Mouse (Mus musculus) spleen, postnatal 36 days (tissue): ENCODE results near the gene Ctnna2.

Source experiments
- DNase-seq, 2 experiments: peaks; one replicate each; pipeline ENCODE4 v3.0.0; 2022; ENCODE audit warnings: low spot score in 2 of 2, mixed read lengths in 1 of 2

Gene Ctnna2

DNA sequence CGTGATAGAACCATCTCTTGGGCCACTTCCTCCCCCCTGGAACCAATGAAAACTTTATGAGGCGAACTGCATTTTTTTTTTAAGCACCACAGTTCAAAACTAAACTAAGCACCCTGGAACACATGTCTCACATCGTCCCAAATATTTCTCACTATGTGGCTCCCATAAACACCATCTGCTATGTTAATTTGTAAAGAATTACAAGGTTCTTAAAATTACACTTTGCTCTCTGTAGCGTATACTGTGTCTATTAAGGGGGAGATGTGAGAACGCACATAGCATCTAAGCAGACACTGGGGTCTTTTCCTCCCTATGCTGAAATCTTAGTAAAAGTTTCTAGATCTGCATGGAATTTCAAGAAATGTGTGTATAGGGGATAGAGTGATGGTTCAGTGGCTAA, 822.5 kb downstream of the Ctnna2 start:
- no peak for DNase-seq

DNA sequence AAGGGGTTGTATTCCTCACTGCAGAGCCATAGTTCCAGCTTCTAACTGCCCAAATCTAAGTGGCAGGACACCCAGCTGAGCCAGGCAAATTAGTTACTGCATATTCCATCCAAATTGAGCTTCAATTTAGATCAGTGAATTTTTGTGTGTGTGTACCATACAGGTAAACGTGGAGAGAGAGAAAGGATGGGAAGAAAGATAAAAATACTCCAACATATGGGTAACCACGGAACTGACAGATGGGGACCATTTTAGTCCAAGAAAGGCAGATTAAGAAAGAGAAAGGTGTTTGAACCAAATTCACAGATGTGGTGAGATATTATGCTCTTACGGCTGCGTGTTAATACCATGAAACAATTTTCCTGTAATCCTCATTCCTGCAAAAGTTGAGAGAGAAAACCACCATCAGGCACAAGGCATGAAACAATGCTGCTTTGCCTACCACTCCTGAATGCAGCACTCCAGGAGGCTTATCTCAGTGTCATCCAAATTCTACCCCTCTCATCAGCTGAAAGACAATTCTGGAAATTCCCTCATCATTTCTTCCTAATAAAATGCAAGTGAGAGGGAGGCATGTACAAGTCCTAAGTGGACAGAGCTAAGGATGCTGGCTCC, 840.1 kb downstream of the Ctnna2 start:
- no peak for DNase-seq

DNA sequence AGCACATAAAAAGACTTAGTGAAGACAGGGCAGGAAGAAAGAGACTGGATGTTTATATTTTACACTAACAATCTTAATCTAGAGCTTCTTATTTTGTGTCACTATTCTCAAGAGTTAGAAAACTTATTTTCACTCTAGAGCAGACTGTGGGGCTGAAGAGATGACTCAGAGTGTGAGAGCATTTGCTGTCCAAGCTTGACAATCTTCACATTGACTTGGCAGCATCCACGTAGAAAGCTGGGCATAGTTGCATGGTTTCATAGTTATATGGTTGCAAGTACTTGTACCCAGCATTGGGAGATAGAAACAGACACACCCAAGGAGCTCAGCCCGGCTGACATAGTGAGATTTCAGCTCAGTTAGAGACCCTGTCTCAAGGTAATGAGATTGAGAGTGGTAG, 858.6 kb downstream of the Ctnna2 start:
- DNase-seq, result no peak

DNA sequence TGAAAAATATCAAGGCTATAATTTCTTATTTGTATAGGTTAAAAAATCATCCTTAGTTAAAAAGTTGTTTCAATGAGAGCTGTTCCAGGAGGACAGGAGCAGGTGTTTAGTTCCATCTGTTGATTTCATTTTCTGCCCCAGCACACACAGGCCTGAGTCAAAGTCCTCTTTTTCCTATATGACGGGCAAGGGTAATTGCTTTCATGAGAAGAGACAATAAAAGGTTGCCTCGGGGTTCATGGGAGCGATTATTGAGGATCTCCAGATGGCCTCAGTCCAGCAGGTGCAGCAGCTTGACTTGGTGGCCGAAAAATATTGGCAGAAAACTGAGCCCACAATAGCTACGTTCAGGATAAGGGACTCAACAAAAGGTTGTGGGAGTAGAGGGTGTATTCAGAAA, 859.0 kb downstream of the Ctnna2 start:
- no peak for DNase-seq

DNA sequence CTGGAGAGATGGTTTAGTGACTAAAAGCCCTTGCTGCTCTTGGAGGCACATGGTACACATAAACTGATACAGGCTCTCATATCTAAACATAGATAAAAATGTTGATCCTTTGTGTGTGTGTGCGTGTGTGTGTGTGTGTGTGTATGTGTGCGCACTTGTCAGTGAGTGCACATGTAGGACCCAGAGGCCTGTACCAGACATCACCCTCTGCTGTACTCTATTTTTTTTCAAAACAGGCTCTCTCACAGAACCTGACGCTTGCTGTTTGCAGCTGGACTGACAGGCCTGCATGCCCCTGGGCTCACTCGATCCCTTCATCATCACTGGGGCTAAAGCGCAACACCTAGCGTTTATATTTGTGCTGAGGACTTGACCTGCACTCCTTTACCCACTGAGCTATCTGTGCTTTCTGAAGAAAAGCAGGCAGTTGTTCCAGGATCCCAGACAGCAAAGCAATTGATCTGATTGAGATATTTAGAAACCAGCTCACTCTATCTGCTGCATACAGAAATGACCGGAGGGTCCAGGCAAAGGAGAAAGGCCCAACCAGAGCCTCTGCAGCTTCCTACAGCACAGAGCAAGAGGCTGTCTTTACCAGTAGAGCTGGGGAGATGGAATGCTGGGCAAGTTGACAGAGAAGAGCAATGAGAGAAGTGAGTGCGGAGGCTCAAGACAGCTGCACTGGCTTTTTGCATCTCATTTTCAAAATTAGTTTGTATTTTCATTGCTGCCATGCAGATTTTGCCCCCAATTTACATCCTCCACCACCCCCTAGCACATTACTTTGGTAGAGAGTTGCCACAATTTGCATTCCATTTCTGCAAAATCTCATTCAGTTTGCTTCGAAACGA, 870.2 kb downstream of the Ctnna2 start:
- no peak for DNase-seq

DNA sequence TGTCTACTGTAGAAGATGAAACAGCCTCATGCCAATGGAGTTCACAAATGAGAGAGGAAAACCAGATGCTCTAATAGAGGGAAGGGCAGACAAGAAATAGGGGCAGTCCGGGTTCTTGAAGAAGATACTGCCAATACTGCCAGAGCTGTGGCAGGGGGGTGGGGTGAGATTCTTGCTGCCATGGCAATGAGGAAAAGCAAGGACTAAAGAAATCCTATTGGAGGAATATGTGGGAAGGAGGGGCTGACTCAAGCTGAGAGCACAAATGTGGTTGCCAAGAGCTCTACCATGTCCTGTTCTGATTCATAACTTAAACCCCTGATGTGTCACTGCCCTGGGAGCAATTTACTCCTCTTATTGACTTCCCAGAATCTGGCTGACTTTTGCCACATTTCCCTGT, 878.5 kb downstream of the Ctnna2 start:
- DNase-seq, result no peak

DNA sequence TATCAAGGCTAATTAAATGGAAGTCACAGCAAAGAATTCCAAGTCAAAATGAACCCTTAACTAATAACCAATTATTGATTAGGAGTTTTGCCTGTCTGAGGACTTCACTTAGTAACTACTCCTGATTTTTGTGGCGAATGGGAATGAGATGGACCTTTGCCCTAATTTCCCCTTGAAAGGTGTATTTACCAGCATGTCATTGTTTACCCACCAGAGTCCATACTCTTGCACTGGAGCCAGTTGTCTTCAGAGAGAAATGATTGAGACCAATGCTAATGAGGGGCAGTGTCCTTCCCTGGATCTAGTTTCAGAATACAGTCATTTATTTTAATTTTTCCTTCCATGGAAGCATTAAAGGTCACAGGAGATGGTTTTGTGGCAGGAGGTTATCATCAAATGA, 881.0 kb downstream of the Ctnna2 start:
- DNase-seq, result no peak

DNA sequence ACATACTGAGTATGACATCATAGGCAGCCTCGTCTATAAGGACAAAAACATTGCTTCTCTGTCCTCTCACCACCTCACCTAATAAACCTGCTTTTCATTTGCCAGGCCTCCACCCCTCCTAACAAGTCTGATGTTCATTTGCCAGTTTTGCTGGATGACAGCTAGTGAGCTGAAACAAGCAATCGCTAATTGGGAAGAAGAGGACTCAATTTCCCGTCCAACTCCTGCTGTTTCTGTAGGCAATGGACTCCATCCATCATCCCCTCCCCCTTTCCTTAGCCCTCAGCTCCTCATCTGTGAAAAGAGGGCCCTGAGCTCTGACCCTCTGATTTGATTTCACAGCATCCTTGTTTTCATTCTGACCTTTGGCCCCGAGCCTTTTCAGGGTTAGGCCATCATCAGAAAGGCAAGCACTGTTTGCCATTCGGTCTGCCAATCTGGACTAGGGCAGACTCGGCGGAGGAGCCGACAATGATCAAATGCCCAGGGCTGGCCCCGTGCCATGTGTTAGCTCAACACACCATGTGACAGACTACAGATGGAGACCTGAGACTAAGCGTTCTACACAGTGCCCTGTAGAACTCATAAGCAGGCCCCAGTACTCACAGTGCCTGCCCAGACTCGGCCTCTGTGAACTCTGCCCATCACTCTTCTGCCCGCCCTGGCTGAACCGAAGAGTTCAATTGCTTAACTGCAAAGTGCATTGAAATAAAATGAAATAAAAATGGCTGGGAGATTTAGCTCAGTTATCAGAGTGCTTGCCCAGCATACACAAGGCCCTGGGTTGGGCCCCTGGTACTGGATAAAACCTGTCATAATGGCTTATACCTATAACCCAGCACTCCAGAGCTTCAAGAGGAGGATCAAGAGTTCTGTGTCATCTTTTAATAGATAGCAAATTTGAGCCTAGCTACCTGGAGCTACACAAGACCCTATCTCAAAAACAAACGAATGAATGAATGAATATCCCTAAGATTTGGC, 903.8 kb downstream of the Ctnna2 start:
- DNase-seq, result no peak

DNA sequence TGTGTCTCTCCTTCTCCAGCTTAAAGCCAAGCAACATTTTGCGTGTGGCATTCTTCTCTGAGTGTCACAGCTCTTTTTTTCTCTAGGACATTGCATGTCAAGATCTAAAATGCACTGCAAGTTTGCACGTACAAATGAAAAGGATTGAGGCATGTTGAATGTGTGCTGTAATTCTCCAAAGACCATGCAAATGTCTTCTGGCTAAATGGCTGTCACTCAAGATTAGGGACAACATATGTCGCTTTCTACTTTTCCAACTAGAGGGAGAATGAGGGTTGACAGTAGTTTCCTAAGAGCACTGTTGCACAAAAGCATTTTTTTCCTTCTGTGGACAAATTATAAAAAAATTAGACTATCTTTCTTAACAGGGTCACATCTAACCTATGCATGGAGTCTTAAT, 909.9 kb downstream of the Ctnna2 start:
- DNase-seq, result no peak

DNA sequence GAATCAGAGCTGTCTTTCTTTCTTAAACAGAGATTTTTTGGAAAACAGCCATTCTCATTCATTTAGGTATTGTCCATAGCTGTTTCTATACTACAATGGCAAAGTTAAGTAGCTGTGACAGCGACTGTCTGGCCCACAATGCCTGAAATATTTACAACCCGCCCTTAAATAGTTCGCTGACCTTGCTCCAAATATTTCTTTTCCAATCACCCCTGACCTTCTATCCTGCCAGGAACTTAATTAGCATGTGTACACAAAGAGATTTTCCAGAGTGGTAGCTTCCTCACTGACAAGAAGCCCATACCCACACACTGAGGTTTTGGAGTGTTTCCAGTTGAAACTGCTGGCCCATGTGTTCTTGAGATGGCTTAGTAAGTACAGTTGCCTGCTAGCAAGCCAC, 928.8 kb downstream of the Ctnna2 start:
- no peak for DNase-seq

DNA sequence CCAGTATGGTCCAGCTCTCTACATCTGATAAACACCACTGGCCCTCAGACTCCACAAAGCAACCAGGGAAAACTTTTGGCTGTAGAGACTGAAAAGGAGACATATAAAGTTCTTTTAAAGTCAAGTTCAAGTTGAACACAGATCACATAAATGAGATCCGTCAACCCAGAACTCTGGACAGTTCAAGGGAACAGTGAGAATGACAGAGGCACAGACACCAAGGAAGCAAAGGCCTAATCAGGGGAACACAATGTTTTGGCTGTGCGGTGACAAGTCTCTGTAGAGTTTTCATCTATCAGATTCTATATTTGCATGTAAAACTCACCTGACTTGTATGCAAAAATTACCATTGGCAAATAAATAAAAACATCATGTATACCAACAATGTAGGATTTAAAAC, 929.3 kb downstream of the Ctnna2 start:
- no peak for DNase-seq

DNA sequence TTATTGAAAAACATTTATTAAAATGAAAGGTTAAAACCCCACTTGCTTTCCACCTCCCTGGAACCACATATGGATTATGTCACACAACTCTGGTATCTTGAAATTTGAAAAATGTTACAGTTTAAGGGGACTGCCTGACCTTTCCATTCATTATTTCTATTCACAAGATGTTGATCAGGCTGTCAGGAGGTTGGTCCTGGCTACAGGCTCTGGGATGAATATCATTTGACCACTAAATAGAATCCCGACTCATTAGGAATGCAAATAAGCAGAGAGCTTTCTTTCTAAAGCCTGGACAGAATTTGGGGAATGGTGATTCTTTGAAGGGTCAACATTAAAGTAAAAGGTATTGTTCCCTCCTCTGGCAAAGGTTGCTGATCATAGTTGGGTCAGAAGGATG, 931.9 kb downstream of the Ctnna2 start:
- DNase-seq, result no peak

DNA sequence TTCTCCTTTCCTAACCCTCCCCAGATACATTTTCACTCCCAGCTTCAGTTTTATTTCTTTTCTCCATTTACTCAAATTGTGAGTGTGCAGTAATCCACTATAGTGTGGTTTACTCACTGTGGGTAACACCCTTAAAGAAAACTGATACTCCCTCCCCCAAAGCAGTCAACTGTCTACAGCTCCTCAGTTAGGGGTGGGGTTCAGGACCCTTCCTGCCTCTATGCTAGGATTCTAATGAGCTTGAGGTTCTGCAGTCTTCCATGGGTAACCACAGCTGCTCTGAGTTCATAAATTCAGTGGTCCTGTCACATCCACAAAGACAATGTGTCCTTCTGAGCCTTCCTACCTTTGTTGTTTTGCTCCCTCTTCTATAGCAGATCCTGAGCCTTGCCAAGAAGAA, 954.4 kb downstream of the Ctnna2 start:
- DNase-seq, result no peak

DNA sequence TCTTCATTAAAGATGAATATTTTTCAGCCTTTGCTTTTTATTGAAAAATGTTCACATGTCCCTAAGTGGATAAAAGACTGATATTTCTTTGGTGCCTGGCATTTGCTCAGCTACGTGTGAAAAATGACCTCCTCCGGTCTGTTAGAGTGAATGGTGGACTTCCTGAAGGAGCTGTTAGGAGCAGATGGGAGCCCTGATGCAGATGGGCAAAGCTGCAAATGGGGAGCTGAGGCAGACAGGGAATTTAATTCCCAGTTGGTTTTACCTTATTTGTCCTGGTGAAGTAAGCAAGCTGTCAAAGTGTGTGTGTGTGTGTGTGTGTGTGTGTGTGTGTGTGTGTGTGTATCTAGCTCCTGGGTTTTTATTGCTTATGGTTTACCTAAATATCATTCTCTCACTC, 966.3 kb downstream of the Ctnna2 start:
- no peak for DNase-seq

DNA sequence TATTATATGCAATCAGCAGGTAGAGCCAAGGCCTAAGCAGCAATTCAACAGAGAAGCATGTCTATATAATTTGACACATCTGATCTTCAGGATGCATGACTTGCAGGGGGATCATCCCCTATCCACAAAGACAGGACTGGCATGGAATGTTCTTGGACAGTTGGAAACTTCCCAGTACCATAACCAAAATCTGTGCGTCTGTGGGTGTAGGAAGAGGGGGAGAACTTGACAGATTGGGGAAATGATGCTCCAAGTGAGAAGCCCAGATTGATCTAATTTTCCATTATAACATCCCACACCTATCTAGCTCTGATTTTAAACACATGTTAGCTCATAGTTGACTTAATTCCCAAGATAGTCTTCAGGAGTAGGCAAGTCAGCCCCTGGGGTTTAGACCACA, 968.5 kb downstream of the Ctnna2 start:
- no peak for DNase-seq

DNA sequence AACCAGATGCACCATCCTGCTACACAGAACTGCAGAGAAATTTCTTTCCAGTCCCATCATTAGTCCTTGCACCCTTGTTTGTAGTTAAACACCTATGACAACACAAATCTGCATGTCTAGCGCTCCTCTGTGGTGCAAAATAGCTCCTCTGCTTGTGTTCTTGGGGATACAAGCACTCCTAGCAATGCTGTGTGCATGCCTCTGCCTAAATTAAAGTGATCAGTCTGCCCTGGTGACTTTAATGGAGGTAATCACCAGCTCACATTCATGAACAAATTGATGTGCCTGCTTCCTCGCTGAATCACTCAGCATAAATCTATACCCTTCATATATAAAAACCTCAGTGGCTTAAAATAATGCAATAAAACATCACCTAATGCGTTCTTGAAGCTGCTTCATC, 987.4 kb downstream of the Ctnna2 start:
- no peak for DNase-seq

DNA sequence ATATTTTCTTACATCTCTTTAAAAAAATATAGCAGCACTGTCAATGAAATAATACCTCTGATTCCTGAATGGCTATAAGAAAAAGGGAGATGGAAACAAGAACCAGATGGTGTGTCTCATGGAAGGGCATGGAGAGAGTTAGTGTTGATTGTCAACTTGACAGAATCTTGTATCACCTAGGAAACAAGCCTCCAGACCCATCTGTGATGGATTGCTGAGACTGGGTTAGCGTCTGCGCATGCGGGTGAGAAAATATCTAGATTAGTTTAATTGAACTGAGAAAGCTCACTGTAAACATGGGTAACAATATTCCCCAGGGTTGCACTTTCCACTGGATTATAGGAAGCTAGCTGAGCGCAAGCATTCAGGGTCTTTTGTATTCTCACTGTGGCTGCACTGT, 994.7 kb downstream of the Ctnna2 start:
- no peak for DNase-seq

DNA sequence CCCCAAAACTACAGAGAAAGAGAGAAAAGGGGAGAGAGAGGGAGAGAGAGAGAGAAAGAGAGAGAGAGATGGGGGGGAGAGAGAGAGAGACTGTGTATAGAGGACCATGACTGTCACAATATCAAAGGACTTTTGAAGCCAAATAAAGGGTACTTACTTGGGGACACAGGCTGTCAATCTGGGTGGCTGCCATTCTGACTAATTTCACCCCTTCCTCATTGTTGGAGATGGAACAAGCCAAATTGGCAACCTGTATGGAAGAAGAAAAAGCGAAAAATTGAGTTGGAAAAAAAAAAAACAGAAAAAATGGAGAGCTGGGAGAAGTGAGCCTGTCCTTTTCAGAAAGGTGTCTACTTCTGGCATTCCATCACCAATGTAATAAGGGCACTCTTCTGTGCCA, 997.8 kb downstream of the Ctnna2 start:
- DNase-seq, result no peak

DNA sequence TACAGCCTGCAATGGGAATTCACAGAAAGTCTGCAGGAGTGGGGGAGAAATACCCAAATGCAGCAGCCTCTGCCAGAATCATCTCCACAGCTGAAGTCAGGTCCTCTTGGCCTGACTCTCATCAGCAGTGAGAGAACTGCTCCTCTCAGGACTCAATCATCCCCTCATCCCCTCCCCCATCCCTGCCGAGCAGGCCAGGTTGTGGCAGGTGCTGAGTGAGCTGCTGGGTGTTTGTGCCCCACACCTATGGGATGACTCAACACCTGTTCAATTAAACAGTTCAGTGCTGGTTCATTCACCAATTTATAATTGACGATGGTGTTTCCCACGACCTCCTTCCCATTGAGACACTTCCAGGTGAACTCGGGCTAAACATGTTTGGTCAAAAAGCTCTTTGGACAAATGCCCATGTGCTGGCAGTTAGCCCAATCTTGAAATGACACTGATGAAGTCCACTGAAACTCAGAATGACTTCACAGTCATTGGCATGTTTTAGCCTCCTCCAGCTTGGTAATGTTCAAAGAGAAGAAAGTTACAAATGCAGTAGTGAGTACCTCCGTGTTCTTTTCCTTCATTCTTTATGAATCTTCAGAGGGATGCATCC, 1000.1 kb downstream of the Ctnna2 start:
- no peak for DNase-seq

DNA sequence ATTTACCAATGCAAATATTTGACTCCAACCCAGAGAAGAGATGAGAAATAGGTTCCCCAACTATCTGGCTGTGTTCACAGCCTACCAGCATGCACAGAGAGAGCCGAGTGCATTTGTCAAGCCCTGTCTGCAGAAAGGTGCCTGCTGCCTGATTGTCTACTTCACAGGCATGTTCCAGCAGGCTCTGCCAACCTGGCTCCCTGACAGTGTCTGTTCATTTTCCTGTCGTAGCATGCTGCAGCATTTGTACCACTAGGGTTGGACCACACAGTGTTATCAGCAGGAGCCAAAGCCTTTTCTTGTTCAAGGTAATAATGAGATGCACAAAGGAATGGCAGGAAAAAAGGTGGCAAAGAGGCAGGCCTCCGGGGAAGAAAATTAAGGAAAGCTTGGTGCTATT, 1001.7 kb downstream of the Ctnna2 start:
- no peak for DNase-seq

DNA sequence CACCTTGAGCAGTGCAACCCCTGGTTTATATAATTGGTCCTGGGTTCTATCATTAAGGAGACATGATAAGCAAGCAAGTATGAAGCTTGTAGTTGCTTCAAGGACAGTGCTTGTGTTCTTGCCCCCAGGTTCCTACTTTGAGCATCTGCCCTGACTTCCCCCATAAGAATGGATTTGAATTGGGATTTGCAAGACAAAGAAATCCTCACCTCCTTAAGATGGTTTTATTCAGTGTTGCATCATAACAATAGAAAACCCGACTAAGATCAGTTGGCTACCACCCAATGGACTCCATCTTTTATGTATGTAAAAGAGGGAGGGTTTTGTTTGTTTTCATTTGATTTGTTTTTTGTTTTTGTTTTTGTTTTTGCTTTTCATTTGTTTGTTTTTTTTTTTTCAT, 1005.2 kb downstream of the Ctnna2 start:
- no peak for DNase-seq

DNA sequence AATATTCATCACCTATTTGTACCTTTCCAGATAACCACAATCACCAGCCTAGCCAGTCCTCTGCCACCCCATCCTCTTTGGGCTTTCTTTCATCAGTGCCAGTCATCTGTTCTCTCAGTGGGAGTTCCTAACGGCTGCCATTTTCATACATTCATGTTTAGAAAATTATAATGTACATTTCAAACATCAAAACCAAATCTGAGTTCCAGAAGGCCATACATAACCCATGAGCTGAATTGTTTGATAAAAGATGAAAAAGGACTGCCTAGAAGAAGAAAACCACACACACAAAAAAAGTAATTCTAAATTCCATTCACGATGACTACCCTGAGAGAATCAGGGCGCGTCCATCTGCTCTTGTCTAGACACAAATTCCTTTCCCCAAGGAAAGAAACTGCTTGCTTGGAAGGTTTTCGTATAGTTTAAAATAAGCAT, 1014.5 kb downstream of the Ctnna2 start:
- DNase-seq, result no peak
